Mouse (Mus musculus): Measurements from ENCODE around the gene Nup214. TPM values are rescaled to one million over a fixed set of nuclear protein-coding genes. Genes with fewer than 3 reads are reported as not detected.

The Nup214 gene
- total RNA-seq (2014; fragmentation: Nextera tagmentation) (90.8 and 103 TPM in 2 replicates), total RNA-seq (2017) (49.4 and 55.5 TPM in 2 replicates), polyA plus RNA-seq (2012) (20.2 and 33.1 TPM in 2 replicates)

GRCm38 (mm10) chr2:31974141-31974808 is at the start of gene Nup214:
Gene Nup214 (plus strand): TSS chr2:31974436.
- peaks cover 36% of the 10 kb centered on the region for H3K36me3 ChIP-seq (replicated peaks)
- H3K9me3 ChIP-seq (replicated peaks), result no peaks in the 10 kb centered on the region
- H3K27me3 ChIP-seq (ENCODE audit: insufficient read depth, low read length), result peaks cover 29% of the 10 kb centered on the region
- peak; percentile 96 for ATAC-seq (ENCODE audit: extremely low read depth, insufficient number of reproducible peaks, low FRiP score, poor library complexity, severe bottlenecking)
- DNase-seq (ENCODE audit: low spot score), result peak; percentile 99
- H3K4me3 ChIP-seq (ENCODE audit: low read depth, low read length), result peak within 1 kb of the TSS; percentile 96
- peaks cover 26% of the 10 kb centered on the region for H3K4me1 ChIP-seq (ENCODE audit: insufficient read depth, low read depth, low read length)
- no peak for TF ChIP-seq GATA2 (IDR thresholded peaks at IDR 0.05; ENCODE audit: borderline replicate concordance, low read depth, low read length)
- TF ChIP-seq CTCF (IDR thresholded peaks at IDR 0.05; ENCODE audit: low read depth, low read length), result no peak
- TF ChIP-seq POLR2AphosphoS5 (IDR thresholded peaks at IDR 0.05; ENCODE audit: insufficient replicate concordance, low read depth, low read length), result no peak
- no peak for TF ChIP-seq TAL1 (conservative IDR thresholded peaks at IDR 0.05; ENCODE audit: low read depth, low read length)
- TF ChIP-seq GATA1 (IDR thresholded peaks at IDR 0.05; ENCODE audit: borderline replicate concordance, low read length), result no peak

GRCm38 (mm10) chr2:31924811-31925210 is 49.4 kb upstream of the Nup214 start:
- DNase-seq (ENCODE audit: low spot score), result no peak
- no peaks in the 10 kb centered on the region for H3K4me1 ChIP-seq (ENCODE audit: insufficient read depth, low read depth, low read length)
- no peak for TF ChIP-seq CTCF (IDR thresholded peaks at IDR 0.05; ENCODE audit: low read depth, low read length)
- no peak for TF ChIP-seq GATA1 (IDR thresholded peaks at IDR 0.05; ENCODE audit: borderline replicate concordance, low read length)
- TF ChIP-seq POLR2AphosphoS5 (IDR thresholded peaks at IDR 0.05; ENCODE audit: insufficient replicate concordance, low read depth, low read length), result no peak
- no peak for TF ChIP-seq TAL1 (conservative IDR thresholded peaks at IDR 0.05; ENCODE audit: low read depth, low read length)
- no peak for TF ChIP-seq GATA2 (IDR thresholded peaks at IDR 0.05; ENCODE audit: borderline replicate concordance, low read depth, low read length)
- no peaks in the 10 kb centered on the region for H3K36me3 ChIP-seq (replicated peaks)
- H3K4me3 ChIP-seq (ENCODE audit: low read depth, low read length), result no peak overlapping the region
- no peak for ATAC-seq (ENCODE audit: extremely low read depth, insufficient number of reproducible peaks, low FRiP score, poor library complexity, severe bottlenecking)
- peaks cover 57% of the 10 kb centered on the region for H3K27me3 ChIP-seq (ENCODE audit: insufficient read depth, low read length)
- H3K9me3 ChIP-seq (replicated peaks), result no peaks in the 10 kb centered on the region

- no peaks in the 10 kb centered on the region for H3K36me3 ChIP-seq (replicated peaks)
- no peaks in the 10 kb centered on the region for H3K4me1 ChIP-seq (ENCODE audit: insufficient read depth, low read depth, low read length)
- H3K27me3 ChIP-seq (ENCODE audit: insufficient read depth, low read length), result peaks cover 53% of the 10 kb centered on the region
- ATAC-seq (ENCODE audit: extremely low read depth, insufficient number of reproducible peaks, low FRiP score, poor library complexity, severe bottlenecking), result no peak
- H3K9me3 ChIP-seq (replicated peaks), result no peaks in the 10 kb centered on the region
- TF ChIP-seq CTCF (IDR thresholded peaks at IDR 0.05; ENCODE audit: low read depth, low read length), result no peak
- H3K4me3 ChIP-seq (ENCODE audit: low read depth, low read length), result no peak overlapping the region
- DNase-seq (ENCODE audit: low spot score), result no peak
These were observed 48.3 kb upstream of the Nup214 start for GRCm38 (mm10) chr2:31925936-31926335.

GRCm38 (mm10) chr2:31929664-31930063 is 44.6 kb upstream of the Nup214 start:
- peaks cover 43% of the 10 kb centered on the region for H3K27me3 ChIP-seq (ENCODE audit: insufficient read depth, low read length)
- no peak for ATAC-seq (ENCODE audit: extremely low read depth, insufficient number of reproducible peaks, low FRiP score, poor library complexity, severe bottlenecking)

GRCm38 (mm10) chr2:31934551-31934950 is 39.7 kb upstream of the Nup214 start:
- H3K4me1 ChIP-seq (ENCODE audit: insufficient read depth, low read depth, low read length), result no peaks in the 10 kb centered on the region
- ATAC-seq (ENCODE audit: extremely low read depth, insufficient number of reproducible peaks, low FRiP score, poor library complexity, severe bottlenecking) (no peak), DNase-seq (ENCODE audit: low spot score) (no peak)
- peaks cover 52% of the 10 kb centered on the region for H3K27me3 ChIP-seq (ENCODE audit: insufficient read depth, low read length)
- no peak overlapping the region for H3K4me3 ChIP-seq (ENCODE audit: low read depth, low read length)
- H3K9me3 ChIP-seq (replicated peaks), result no peaks in the 10 kb centered on the region
- TF ChIP-seq CTCF (IDR thresholded peaks at IDR 0.05; ENCODE audit: low read depth, low read length), result no peak
- TF ChIP-seq POLR2AphosphoS5 (IDR thresholded peaks at IDR 0.05; ENCODE audit: insufficient replicate concordance, low read depth, low read length), result no peak
- no peak for TF ChIP-seq GATA1 (IDR thresholded peaks at IDR 0.05; ENCODE audit: borderline replicate concordance, low read length)
- TF ChIP-seq TAL1 (conservative IDR thresholded peaks at IDR 0.05; ENCODE audit: low read depth, low read length), result no peak
- TF ChIP-seq GATA2 (IDR thresholded peaks at IDR 0.05; ENCODE audit: borderline replicate concordance, low read depth, low read length), result no peak
- H3K36me3 ChIP-seq (replicated peaks), result no peaks in the 10 kb centered on the region

More at GRCm38 (mm10) chr2:31929664-31930063, 44.6 kb upstream of the Nup214 start:
- TF ChIP-seq POLR2AphosphoS5 (IDR thresholded peaks at IDR 0.05; ENCODE audit: insufficient replicate concordance, low read depth, low read length), result no peak
- no peak for TF ChIP-seq GATA1 (IDR thresholded peaks at IDR 0.05; ENCODE audit: borderline replicate concordance, low read length)
- Histone ChIP-seq H3K9me3 (replicated peaks) (no peaks in the 10 kb centered on the region), H3K4me3 (ENCODE audit: low read depth, low read length) (no peak overlapping the region), H3K4me1 (ENCODE audit: insufficient read depth, low read depth, low read length) (no peaks in the 10 kb centered on the region), H3K36me3 (replicated peaks) (no peaks in the 10 kb centered on the region)
- no peak for DNase-seq (ENCODE audit: low spot score)

- DNase-seq (ENCODE audit: low spot score) (no peak), ATAC-seq (ENCODE audit: extremely low read depth, insufficient number of reproducible peaks, low FRiP score, poor library complexity, severe bottlenecking) (no peak)
- H3K27me3 ChIP-seq (ENCODE audit: insufficient read depth, low read length), result peaks cover 49% of the 10 kb centered on the region
- no peaks in the 10 kb centered on the region for H3K4me1 ChIP-seq (ENCODE audit: insufficient read depth, low read depth, low read length)
- no peaks in the 10 kb centered on the region for H3K36me3 ChIP-seq (replicated peaks)
- TF ChIP-seq POLR2AphosphoS5 (IDR thresholded peaks at IDR 0.05; ENCODE audit: insufficient replicate concordance, low read depth, low read length) (no peak), CTCF (IDR thresholded peaks at IDR 0.05; ENCODE audit: low read depth, low read length) (no peak), GATA2 (IDR thresholded peaks at IDR 0.05; ENCODE audit: borderline replicate concordance, low read depth, low read length) (no peak), GATA1 (IDR thresholded peaks at IDR 0.05; ENCODE audit: borderline replicate concordance, low read length) (no peak), TAL1 (conservative IDR thresholded peaks at IDR 0.05; ENCODE audit: low read depth, low read length) (no peak)
- H3K9me3 ChIP-seq (replicated peaks), result no peaks in the 10 kb centered on the region
- no peak overlapping the region for H3K4me3 ChIP-seq (ENCODE audit: low read depth, low read length)
These were observed 39.2 kb upstream of the Nup214 start for GRCm38 (mm10) chr2:31935054-31935453.
